Mouse (Mus musculus) liver, postnatal 0 days (tissue): ENCODE data around the gene Samd7. TPM values are rescaled to one million over a fixed set of nuclear protein-coding genes. Genes with fewer than 3 reads are reported as not detected.

Experiments
- ATAC-seq: fragments of 200-750 bp; cut with Nextera tagmentation; 2 replicates; pipeline ENCODE4 v1.8.0; 2017; ENCODE audit warnings: mild to moderate bottlenecking, moderate library complexity
- DNase-seq: peaks from one replicate; pipeline ENCODE4 v3.0.0-alpha.2; 2016
- H3K27ac ChIP-seq: fragments of 300-500 bp; sonication (generic); 2 replicates; pipeline ENCODE4 v1.5.1; 2014; ENCODE audit warnings: antibody characterized with exemption, moderate library complexity, mild to moderate bottlenecking, low read depth
- H3K27me3 ChIP-seq: fragments of 300-500 bp; sonication (generic); 2 replicates; pipeline ENCODE4 v1.6.1; 2014; ENCODE audit warnings: low read length, control low read depth, mixed read lengths; ENCODE audit not compliant: insufficient read depth
- H3K36me3 ChIP-seq: fragments of 300-500 bp; sonication (generic); replicated peaks from 2 replicates; pipeline ENCODE4 v1.6.1; 2014; ENCODE audit warnings: mild to moderate bottlenecking, control low read depth, low read length, moderate library complexity, mixed read lengths; ENCODE audit not compliant: insufficient read depth
- H3K4me1 ChIP-seq: fragments of 300-500 bp; sonication (generic); 2 replicates; pipeline ENCODE4 v1.6.1; 2014; ENCODE audit warnings: antibody characterized with exemption, mild to moderate bottlenecking, control low read depth; ENCODE audit not compliant: insufficient read depth
- H3K4me2 ChIP-seq: fragments of 300-500 bp; sonication (generic); 2 replicates; pipeline ENCODE4 v1.6.1; 2014; ENCODE audit warnings: low read depth, mild to moderate bottlenecking, low read length, moderate library complexity, mixed read lengths
- H3K4me3 ChIP-seq: fragments of 300-500 bp; sonication (generic); 2 replicates; pipeline ENCODE4 v1.5.1; 2014; ENCODE audit warnings: low read depth, low read length
- H3K9ac ChIP-seq: fragments of 300-500 bp; sonication (generic); replicated peaks from 2 replicates; pipeline ENCODE4 v1.6.1; 2014; ENCODE audit warnings: mild to moderate bottlenecking, moderate library complexity
- H3K9me3 ChIP-seq: fragments of 300-500 bp; sonication (generic); 2 replicates; pipeline ENCODE4 v1.6.1; 2016; ENCODE audit warnings: mild to moderate bottlenecking, control low read depth, low read length, mixed read lengths
- CTCF ChIP-seq: sonication (generic); IDR thresholded peaks from 2 replicates; pipeline ENCODE4 v1.5.1; 2016; ENCODE audit warnings: antibody characterized with exemption, low read depth
- EP300 ChIP-seq: IDR thresholded peaks from 2 replicates; pipeline ENCODE4 v1.6.1; 2016; ENCODE audit warnings: antibody characterized with exemption, low read depth, mild to moderate bottlenecking
- WGBS: fragments of 180-500 bp; shearing (Covaris S2); extraction: QIAGEN DNeasy Blood & Tissue Kit; methylation state at CpG from one replicate; pipeline ENCODE4 v1.1.7; 2014; ENCODE audit not compliant: insufficient replicate concordance; 5-methylcytosine and 5-hydroxymethylcytosine counted together
- polyA plus RNA-seq: library from polyadenylated mRNA; unstranded; fragments of >200 nt; fragmentation: Nextera tagmentation; extraction: Ambion mirVana; gene quantifications from 2 replicates; pipeline ENCODE4 v1.2.1, GENCODE M21; 2015

Samd7 gene
- polyA plus RNA-seq, 1 experiment from 2014 or later = 0.04 TPM

DNA sequence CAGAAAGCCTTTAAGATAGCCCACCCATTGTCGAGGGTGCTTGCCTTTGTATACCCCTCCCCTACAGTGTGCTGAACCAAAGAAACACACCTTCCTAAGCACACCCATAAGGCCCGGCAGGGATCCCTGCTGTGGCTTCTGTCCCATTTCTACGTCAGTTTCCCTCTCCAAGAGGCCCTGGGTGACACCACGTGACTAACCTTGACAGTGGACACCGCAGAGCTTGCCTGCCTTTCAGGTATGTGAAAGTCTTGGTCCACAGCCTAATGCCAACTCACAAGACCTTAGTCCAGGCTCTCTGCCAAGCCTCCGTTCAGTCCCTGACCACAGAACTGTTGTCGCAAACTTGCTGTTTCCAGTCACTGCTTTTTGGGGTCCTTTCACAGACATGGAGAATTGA, 20.1 kb downstream of the Samd7 start:
- Histone ChIP-seq H3K4me2 (peak overlapping the region; percentile 56), H3K36me3 (no peaks in the 10 kb centered on the region), H3K4me3 (no peak overlapping the region), H3K4me1 (peaks cover 15% of the 10 kb centered on the region; the same call in 1 of the 2 replicates), H3K9ac (peak overlapping the region; percentile 44), H3K27ac (peak overlapping the region; percentile 90), H3K9me3 (no peaks in the 10 kb centered on the region), H3K27me3 (no peaks in the 10 kb centered on the region)
- ATAC-seq (peak; percentile 67), DNase-seq (peak; percentile 57)
- 31% methylated on average over 7 of the region's 7 CpGs for WGBS
- TF ChIP-seq EP300 (no peak), CTCF (no peak)

DNA sequence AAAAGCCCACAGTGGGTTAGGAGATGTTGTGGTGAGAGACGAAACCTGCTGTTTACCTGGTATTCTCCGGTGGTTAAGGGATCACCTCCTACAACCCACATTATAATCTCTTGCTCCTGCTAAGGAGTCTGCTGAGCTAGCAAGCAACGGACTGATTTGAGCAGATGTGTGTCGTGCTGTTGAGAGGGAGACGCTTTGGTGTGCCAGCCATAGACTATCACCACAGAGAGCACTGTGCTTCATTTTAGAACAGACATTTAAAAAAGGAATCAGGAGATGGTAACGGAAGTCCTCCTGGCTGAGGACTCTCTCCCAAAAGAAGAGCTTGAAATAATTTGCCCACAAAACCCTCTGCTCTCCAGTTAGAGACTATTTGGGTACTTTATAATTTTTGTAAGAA, 21.2 kb downstream of the Samd7 start:
- Histone ChIP-seq H3K27ac (no peak overlapping the region), H3K9me3 (no peaks in the 10 kb centered on the region), H3K27me3 (no peaks in the 10 kb centered on the region), H3K4me3 (no peak overlapping the region), H3K4me2 (no peak overlapping the region), H3K9ac (no peak overlapping the region), H3K36me3 (no peaks in the 10 kb centered on the region), H3K4me1 (peaks cover 15% of the 10 kb centered on the region; the same call in 1 of the 2 replicates)
- WGBS = 83% methylated on average over 6 of the region's 6 CpGs
- no peak for ATAC-seq
- DNase-seq = no peak
- TF ChIP-seq CTCF = no peak
- no peak for TF ChIP-seq EP300

DNA sequence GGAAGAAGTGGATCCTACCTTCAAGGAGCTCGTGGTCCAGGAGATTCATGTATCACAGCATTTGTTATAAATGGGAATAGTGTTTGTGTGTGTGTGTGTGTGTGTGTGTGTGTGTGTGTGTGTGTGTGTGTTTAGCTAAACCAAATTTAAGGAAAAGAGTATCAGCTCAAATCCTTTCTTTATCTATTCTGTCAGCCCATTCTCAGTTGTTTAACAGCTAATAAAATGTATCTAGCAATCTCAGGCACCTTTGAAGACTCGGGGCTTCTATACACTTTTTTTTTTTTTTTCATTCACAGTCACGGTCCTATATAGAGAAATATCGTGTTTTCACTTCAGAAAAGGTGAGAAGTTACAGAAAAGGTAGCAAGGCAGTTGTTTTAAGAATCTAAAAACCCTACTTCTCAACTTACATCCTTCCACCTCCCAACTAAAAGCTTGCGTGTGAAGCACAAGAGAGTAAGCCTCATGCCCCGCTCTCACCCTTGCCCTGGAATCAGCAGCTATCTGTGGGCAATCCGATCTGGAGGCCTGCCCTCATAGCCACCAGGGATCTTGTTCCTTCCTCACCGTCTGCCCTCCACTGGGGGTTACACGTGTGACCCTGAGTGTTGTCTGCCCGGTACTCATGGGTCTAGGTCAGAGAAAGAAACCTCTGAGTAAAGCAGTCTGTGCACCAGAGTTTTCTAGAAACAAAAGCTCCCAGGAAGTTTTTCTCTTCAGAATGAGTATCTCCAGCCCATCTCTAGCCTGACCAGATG, 23.8 kb downstream of the Samd7 start:
- no peaks in the 10 kb centered on the region for H3K36me3 ChIP-seq
- ATAC-seq = no peak
- H3K9me3 ChIP-seq = no peaks in the 10 kb centered on the region
- no peak overlapping the region for H3K4me3 ChIP-seq
- DNase-seq = no peak
- H3K9ac ChIP-seq = no peak overlapping the region
- whole genome bisulfite sequencing = 65% methylated on average over 10 of the region's 10 CpGs
- TF ChIP-seq EP300 (no peak), CTCF (no peak)
- no peaks in the 10 kb centered on the region for H3K27me3 ChIP-seq
- no peak overlapping the region for H3K4me2 ChIP-seq
- no peak overlapping the region for H3K27ac ChIP-seq
- H3K4me1 ChIP-seq = peaks cover 7% of the 10 kb centered on the region; the same call in 1 of the 2 replicates

DNA sequence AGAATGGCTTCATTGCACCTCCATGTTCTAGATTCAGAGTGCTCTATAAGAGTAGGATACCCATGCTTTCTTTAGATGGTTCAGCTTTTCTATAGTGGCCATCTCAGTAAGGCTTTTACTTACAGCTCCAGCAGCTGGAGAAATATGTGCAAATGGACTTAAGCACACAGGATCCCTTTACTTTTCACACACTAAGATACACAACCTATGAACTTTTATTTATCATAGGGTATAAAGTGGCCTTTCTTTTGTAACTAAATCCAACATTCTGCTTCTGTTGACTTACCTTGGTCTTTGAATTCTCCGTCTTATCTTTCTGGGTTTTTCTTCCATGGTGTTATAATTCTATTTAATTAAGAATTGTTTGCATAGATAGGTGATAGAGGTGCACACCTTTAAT, 25.5 kb downstream of the Samd7 start:
- Histone ChIP-seq H3K27ac (no peak overlapping the region), H3K4me3 (no peak overlapping the region), H3K27me3 (no peaks in the 10 kb centered on the region), H3K36me3 (no peaks in the 10 kb centered on the region), H3K9ac (no peak overlapping the region), H3K4me2 (no peak overlapping the region), H3K9me3 (no peaks in the 10 kb centered on the region), H3K4me1 (peaks cover 1% of the 10 kb centered on the region; the same call in 1 of the 2 replicates)
- TF ChIP-seq EP300 (no peak), CTCF (no peak)
- ATAC-seq (no peak), DNase-seq (no peak)
- WGBS = 93% methylated on average over 1 of the region's 1 CpGs

DNA sequence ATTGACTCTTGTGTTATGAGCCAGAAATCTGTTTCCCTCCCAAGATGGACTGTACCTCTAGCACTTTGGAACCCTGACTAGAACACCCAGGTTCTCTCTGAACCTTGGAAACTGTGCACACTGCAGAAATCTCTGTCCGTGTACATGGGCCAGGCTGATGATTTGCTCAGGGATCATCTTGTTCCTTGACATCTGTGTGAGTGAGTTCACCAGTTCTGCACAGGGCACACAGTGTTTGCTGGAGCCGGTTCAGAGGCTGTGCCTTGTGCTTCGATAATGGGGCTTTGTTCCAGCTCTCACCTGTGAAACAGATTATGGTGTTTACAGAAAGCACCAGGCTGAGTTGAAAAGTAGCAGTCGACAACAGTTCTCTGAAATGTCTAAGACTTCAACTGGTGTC, 26.5 kb downstream of the Samd7 start:
- WGBS = 73% methylated on average over 4 of the region's 4 CpGs
- H3K27ac ChIP-seq = no peak overlapping the region
- H3K27me3 ChIP-seq = no peaks in the 10 kb centered on the region
- H3K4me3 ChIP-seq = no peak overlapping the region
- no peaks in the 10 kb centered on the region for H3K4me1 ChIP-seq
- no peak overlapping the region for H3K9ac ChIP-seq
- DNase-seq (no peak), ATAC-seq (no peak)
- no peak overlapping the region for H3K4me2 ChIP-seq
- H3K9me3 ChIP-seq = no peaks in the 10 kb centered on the region
- TF ChIP-seq EP300 (no peak), CTCF (no peak)
- H3K36me3 ChIP-seq = no peaks in the 10 kb centered on the region

DNA sequence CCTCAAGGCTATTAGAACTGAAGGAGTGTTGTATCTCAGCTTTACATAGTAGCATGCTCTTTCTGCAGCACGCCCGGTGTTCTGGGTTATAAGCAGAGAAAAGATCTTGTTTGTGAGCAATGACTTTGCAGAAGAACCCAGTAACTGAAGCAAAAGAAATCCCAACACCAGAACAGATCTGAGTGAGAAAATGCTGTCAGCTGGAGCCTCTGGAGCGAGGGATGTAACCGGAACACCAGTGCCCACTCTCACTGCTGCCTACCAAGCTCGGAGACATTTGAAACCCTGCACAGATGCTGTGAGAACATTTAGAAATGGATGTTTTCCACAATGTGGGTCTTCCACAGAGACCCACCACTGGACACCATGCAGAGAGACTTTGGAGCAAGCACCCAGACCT, 28.6 kb downstream of the Samd7 start:
- TF ChIP-seq CTCF (no peak), EP300 (no peak)
- DNase-seq (no peak), ATAC-seq (no peak)
- Histone ChIP-seq H3K27ac (no peak overlapping the region), H3K27me3 (no peaks in the 10 kb centered on the region), H3K4me3 (no peak overlapping the region), H3K4me1 (peaks cover 4% of the 10 kb centered on the region; the same call in 1 of the 2 replicates), H3K9ac (no peak overlapping the region), H3K9me3 (no peaks in the 10 kb centered on the region), H3K36me3 (no peaks in the 10 kb centered on the region), H3K4me2 (no peak overlapping the region)
- 90% methylated on average over 5 of the region's 5 CpGs for WGBS
